Mouse (Mus musculus) liver, embryonic 14.5 days (tissue): ENCODE data around the gene Lmo4.

Experiments
- CTCF ChIP-seq: IDR thresholded peaks from 2 replicates; pipeline ENCODE4 v1.5.1; 2016; ENCODE audit warnings: antibody characterized with exemption, low read depth, control low read depth
- EP300 ChIP-seq: IDR thresholded peaks from 2 replicates; pipeline ENCODE4 v1.6.1; 2016; ENCODE audit warnings: antibody characterized with exemption, low read depth

GRCm38 (mm10) chr3:144147244-144147643, 57.8 kb downstream of the Lmo4 start:
- TF ChIP-seq EP300 = no peak
- no peak for TF ChIP-seq CTCF
